Mouse (Mus musculus) G1E (cell line): ENCODE data around the gene Mfap3l.

Source experiments
- CTCF ChIP-seq: IDR thresholded peaks from 2 replicates; pipeline ENCODE4 v1.5.1; 2012; ENCODE audit warnings: low read depth, low read length, inconsistent platforms, mixed read lengths
- GATA1 ChIP-seq: IDR thresholded peaks from 2 replicates; pipeline ENCODE4 v1.6.1; 2012; ENCODE audit warnings: borderline replicate concordance, low read length, inconsistent platforms, mixed read lengths
- POLR2AphosphoS5 ChIP-seq: IDR thresholded peaks from 2 replicates; pipeline ENCODE4 v1.6.1; 2012; ENCODE audit warnings: low read depth, low read length, inconsistent platforms; ENCODE audit not compliant: insufficient replicate concordance
- TAL1 ChIP-seq: conservative IDR thresholded peaks from 2 replicates; pipeline ENCODE4 v1.6.1; 2012; ENCODE audit warnings: low read depth, low read length, inconsistent platforms, mixed read lengths

DNA sequence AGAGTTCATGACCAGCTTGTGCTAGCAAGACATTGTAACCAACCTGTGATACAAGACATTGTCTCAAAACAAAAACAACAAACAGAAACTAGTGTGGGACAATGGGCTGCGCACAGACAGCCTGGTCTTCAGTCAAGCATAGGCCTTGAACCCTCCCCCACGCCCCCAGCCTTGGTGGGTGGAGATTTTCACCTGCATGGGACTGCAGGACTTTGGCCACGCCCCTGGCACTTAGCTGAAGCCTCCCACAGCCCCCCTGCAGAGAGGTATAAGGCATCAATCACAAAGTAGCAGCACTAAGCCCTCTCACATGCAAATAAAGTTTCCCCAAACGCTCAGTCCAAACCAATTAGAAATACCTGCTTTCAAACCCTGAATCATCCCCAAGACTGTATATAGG is 11.1 kb upstream of the Mfap3l start:
- TF ChIP-seq CTCF (no peak), GATA1 (no peak), TAL1 (no peak), POLR2AphosphoS5 (no peak)
